Mouse (Mus musculus): ENCODE measurements around the gene Hoxd1. TPM values are rescaled to one million over a fixed set of nuclear protein-coding genes. Genes with fewer than 3 reads are reported as not detected.

The Hoxd1 gene
- total and polyA plus RNA-seq, 3 experiments, result not detected

DNA sequence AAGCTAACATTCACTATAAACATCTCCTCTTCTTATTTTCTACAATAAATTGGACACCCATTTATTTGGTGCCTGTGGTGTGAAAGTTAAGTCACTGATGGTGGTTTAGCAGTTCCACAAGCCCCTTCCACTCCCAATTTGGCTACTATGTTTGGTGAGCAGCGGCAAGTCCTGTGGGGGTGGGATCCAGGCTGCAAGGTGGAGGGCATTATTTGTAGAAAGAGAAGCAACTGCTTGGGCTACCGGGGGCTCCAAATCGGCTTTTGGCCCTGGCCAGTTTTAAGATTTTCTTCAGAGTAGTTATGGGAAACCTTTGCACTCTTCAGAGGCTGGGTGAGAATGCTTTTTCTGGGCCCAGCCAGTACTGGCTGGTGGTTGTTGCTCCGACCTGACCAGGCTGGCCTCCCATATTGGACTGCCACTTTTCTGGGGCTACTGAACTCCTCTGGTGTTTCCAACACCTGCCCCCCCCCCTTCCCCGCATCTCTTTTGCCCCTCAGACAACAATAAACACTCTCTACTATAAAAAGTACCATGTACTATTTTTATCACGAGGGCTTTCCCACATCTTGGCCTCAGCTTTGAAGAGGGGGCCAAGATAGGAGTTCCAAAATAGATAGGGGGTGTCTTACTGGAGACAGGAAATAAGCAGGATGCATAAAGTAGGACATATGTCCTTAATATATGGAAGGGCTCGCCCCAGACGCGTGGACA is 30.8 kb upstream of the Hoxd1 start:
- TF ChIP-seq EP300 (IDR thresholded peaks at IDR 0.05; ENCODE audit: insufficient read depth, low read depth, low read length) (no peak), POLR2A (IDR thresholded peaks at IDR 0.05; ENCODE audit: insufficient read depth, low read depth, low read length) (no peak), CTCF (IDR thresholded peaks at IDR 0.05) (no peak)
- no peak for DNase-seq
- intact Hi-C loops (cut with DNase I), result no loop called here
- Histone ChIP-seq H3K4me3 (no peak overlapping the region), H3K27ac (no peak overlapping the region), H3K36me3 (ENCODE audit: control insufficient read depth, insufficient read depth, low read length) (no peaks in the 10 kb centered on the region), H3K27me3 (ENCODE audit: control insufficient read depth, insufficient read depth, low read length) (peaks cover 40% of the 10 kb centered on the region), H3K79me2 (replicated peaks; ENCODE audit: control insufficient read depth, insufficient read depth, low read length) (no peaks in the 10 kb centered on the region), H3K4me1 (ENCODE audit: control insufficient read depth, insufficient read depth, low read length) (no peaks in the 10 kb centered on the region), H3K9ac (ENCODE audit: low read depth, low read length) (no peak overlapping the region)
- WGBS, result 12% methylated on average over 9 of the region's 9 CpGs

DNA sequence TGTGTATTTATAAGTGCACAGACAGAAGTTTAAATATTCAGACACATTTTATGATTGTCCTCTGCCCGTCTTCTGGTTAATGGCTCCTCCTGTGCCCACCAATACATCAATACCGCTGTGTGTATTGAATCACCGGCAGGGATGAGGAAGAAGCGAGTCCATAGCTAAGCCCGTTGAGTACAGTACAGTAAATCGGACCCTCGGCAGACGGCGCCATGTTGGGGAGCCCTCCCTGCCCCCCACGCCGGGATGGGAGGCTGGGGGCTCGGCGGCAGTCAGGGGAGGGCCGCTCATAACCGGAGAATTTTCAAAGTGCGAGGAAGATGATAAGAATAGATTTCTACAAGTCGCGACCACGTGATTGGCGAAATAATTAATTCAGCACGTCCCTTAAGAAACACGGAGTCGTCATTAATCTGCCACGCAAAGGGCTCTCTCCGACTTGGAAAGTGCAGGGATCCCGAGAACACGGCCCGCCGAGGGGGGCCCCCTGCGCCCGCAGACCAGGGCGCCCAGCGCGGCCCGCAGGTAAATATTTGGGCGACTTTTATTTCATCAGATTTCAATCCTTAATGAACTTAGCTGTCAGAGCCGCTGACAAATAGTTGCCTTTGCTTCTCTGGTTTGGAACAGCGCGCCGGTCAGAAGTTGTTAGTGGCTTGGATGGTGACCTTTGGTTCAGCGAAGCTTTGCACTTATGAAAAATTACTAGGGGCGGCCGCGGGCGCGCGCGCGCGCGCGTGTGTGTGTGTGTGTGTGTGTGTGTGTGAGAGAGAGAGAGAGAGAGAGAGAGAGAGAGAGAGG is 30.1 kb upstream of the Hoxd1 start:
- Histone ChIP-seq H3K36me3 (ENCODE audit: control insufficient read depth, insufficient read depth, low read length) (no peaks in the 10 kb centered on the region), H3K9ac (ENCODE audit: low read depth, low read length) (no peak overlapping the region), H3K27ac (no peak overlapping the region), H3K4me1 (ENCODE audit: control insufficient read depth, insufficient read depth, low read length) (no peaks in the 10 kb centered on the region), H3K27me3 (ENCODE audit: control insufficient read depth, insufficient read depth, low read length) (peaks cover 37% of the 10 kb centered on the region), H3K4me3 (no peak overlapping the region), H3K79me2 (replicated peaks; ENCODE audit: control insufficient read depth, insufficient read depth, low read length) (no peaks in the 10 kb centered on the region)
- intact Hi-C loops (cut with DNase I), result no loop called here
- WGBS, result 4% methylated on average over 52 of the region's 52 CpGs
- no peak for TF ChIP-seq POLR2A (IDR thresholded peaks at IDR 0.05; ENCODE audit: insufficient read depth, low read depth, low read length)
- no peak for TF ChIP-seq CTCF (IDR thresholded peaks at IDR 0.05)
- no peak for TF ChIP-seq EP300 (IDR thresholded peaks at IDR 0.05; ENCODE audit: insufficient read depth, low read depth, low read length)
- DNase-seq, result no peak

DNA sequence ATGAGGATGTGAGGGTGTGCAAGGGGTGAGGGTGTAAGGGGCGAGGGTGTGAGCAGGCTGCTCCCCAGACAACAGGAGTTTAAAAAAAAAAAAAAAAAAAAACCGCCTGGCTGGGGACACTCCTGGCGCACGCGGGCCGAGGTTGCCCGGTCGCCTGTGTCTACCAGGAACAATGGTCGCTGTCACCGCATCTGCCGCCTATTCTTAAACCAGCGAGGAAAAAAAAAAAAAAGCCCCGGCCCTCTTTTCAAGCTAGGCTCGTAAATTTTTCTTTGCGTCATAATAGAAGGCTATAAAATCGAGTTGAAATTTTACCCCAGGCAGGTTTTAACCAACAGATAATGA is 29.5 kb upstream of the Hoxd1 start:
- 6% methylated on average over 16 of the region's 16 CpGs for WGBS
- Histone ChIP-seq H3K27ac (no peak overlapping the region), H3K79me2 (replicated peaks; ENCODE audit: control insufficient read depth, insufficient read depth, low read length) (no peaks in the 10 kb centered on the region), H3K9ac (ENCODE audit: low read depth, low read length) (no peak overlapping the region), H3K4me1 (ENCODE audit: control insufficient read depth, insufficient read depth, low read length) (no peaks in the 10 kb centered on the region), H3K27me3 (ENCODE audit: control insufficient read depth, insufficient read depth, low read length) (peaks cover 35% of the 10 kb centered on the region), H3K36me3 (ENCODE audit: control insufficient read depth, insufficient read depth, low read length) (no peaks in the 10 kb centered on the region), H3K4me3 (no peak overlapping the region)
- intact Hi-C loops (cut with DNase I), result no loop called here
- DNase-seq, result no peak
- TF ChIP-seq CTCF (IDR thresholded peaks at IDR 0.05) (no peak), EP300 (IDR thresholded peaks at IDR 0.05; ENCODE audit: insufficient read depth, low read depth, low read length) (no peak), POLR2A (IDR thresholded peaks at IDR 0.05; ENCODE audit: insufficient read depth, low read depth, low read length) (no peak)

DNA sequence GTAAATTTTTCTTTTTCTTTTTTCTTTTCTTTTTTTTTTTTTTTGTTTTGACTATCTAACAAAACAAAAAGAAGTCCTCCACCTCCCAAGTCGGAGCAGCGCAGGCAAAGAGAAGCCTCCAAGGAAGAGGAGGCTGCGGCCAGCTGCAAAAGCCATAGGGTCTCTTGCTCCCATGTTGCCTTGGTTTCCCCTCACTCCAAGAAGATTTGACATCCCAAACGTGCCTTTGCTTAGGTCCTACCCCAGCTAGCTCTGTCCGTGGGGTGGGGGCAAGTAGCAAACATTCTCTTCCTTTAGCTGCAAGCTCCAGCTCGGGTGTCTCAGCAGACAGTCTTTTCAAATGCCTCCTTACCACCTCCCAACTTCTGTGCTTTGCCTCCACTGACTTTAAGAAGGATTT is 29.0 kb upstream of the Hoxd1 start:
- H3K36me3 ChIP-seq (ENCODE audit: control insufficient read depth, insufficient read depth, low read length), result no peaks in the 10 kb centered on the region
- intact Hi-C loops (cut with DNase I), result no loop called here
- 12% methylated on average over 6 of the region's 6 CpGs for WGBS
- no peak for DNase-seq
- H3K4me3 ChIP-seq, result no peak overlapping the region
- no peak overlapping the region for H3K9ac ChIP-seq (ENCODE audit: low read depth, low read length)
- no peaks in the 10 kb centered on the region for H3K4me1 ChIP-seq (ENCODE audit: control insufficient read depth, insufficient read depth, low read length)
- peaks cover 38% of the 10 kb centered on the region for H3K27me3 ChIP-seq (ENCODE audit: control insufficient read depth, insufficient read depth, low read length)
- no peak overlapping the region for H3K27ac ChIP-seq
- TF ChIP-seq EP300 (IDR thresholded peaks at IDR 0.05; ENCODE audit: insufficient read depth, low read depth, low read length) (no peak), CTCF (IDR thresholded peaks at IDR 0.05) (no peak), POLR2A (IDR thresholded peaks at IDR 0.05; ENCODE audit: insufficient read depth, low read depth, low read length) (no peak)
- no peaks in the 10 kb centered on the region for H3K79me2 ChIP-seq (replicated peaks; ENCODE audit: control insufficient read depth, insufficient read depth, low read length)

DNA sequence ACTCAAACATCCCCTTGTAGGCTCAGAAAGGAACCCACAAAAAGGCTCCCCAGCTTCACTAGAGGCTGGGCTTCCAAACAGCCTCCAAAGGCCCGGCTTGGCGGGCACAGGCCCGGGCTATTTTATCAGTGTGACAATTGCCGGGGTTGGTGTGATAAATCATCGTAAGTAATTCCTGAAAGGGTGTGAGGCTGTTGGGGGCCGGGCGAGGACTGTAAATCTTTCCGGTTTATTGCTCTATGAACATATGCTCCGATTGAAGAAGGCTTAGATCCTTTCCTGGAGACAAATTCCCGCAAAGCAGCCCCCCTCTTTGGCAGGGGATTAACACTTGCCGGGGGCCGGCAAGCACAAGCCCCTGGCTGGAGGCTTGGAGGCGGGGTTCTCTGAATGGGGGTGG is 28.3 kb upstream of the Hoxd1 start:
- DNase-seq, result no peak
- TF ChIP-seq POLR2A (IDR thresholded peaks at IDR 0.05; ENCODE audit: insufficient read depth, low read depth, low read length) (no peak), EP300 (IDR thresholded peaks at IDR 0.05; ENCODE audit: insufficient read depth, low read depth, low read length) (no peak), CTCF (IDR thresholded peaks at IDR 0.05) (no peak)
- 9% methylated on average over 13 of the region's 13 CpGs for WGBS
- Histone ChIP-seq H3K27ac (no peak overlapping the region), H3K4me1 (ENCODE audit: control insufficient read depth, insufficient read depth, low read length) (no peaks in the 10 kb centered on the region), H3K79me2 (replicated peaks; ENCODE audit: control insufficient read depth, insufficient read depth, low read length) (no peaks in the 10 kb centered on the region), H3K27me3 (ENCODE audit: control insufficient read depth, insufficient read depth, low read length) (peaks cover 39% of the 10 kb centered on the region), H3K4me3 (no peak overlapping the region), H3K9ac (ENCODE audit: low read depth, low read length) (no peak overlapping the region), H3K36me3 (ENCODE audit: control insufficient read depth, insufficient read depth, low read length) (no peaks in the 10 kb centered on the region)
- intact Hi-C loops (cut with DNase I), result no loop called here
